Mouse (Mus musculus) C2C12 (cell line): ENCODE results near the gene Crabp1.

ENCODE experiments used
- CEBPB ChIP-seq: IDR thresholded peaks from one replicate; pipeline ENCODE4 v1.6.1; 2011; ENCODE audit warnings: low read depth, mild to moderate bottlenecking, control low read depth, moderate library complexity
- CTCF ChIP-seq: IDR thresholded peaks from one replicate; pipeline ENCODE4 v1.5.1; 2011; ENCODE audit not compliant: control insufficient read depth, insufficient read depth, insufficient read length
- MYOD1 ChIP-seq: IDR thresholded peaks from one replicate; pipeline ENCODE4 v1.6.1; 2011; ENCODE audit warnings: low read depth; ENCODE audit not compliant: control insufficient read depth, insufficient read length
- USF1 ChIP-seq: IDR thresholded peaks from one replicate; pipeline ENCODE4 v1.6.1; 2011; ENCODE audit warnings: low read depth, mild to moderate bottlenecking, control low read depth, moderate library complexity

- TF ChIP-seq CTCF, result no peak
- no peak for TF ChIP-seq CEBPB
- TF ChIP-seq MYOD1, result no peak
- no peak for TF ChIP-seq USF1
Observed at GRCm38 (mm10) chr9:54790271-54790670, 25.7 kb downstream of the Crabp1 start.
